Mouse (Mus musculus) neutrophil, adult 65 days (primary cell): ENCODE measurements around the gene Hectd3. TPM values are rescaled to one million over a fixed set of nuclear protein-coding genes. Genes with fewer than 3 reads are reported as not detected.

Source experiments
- total RNA-seq: library from RNA; stranded (reverse); gene quantifications from 2 replicates; pipeline ENCODE4 v1.2.4, GENCODE M21; 2023

Gene Hectd3
- total RNA-seq: 28.2 and 42.0 TPM in 2 replicates

DNA sequence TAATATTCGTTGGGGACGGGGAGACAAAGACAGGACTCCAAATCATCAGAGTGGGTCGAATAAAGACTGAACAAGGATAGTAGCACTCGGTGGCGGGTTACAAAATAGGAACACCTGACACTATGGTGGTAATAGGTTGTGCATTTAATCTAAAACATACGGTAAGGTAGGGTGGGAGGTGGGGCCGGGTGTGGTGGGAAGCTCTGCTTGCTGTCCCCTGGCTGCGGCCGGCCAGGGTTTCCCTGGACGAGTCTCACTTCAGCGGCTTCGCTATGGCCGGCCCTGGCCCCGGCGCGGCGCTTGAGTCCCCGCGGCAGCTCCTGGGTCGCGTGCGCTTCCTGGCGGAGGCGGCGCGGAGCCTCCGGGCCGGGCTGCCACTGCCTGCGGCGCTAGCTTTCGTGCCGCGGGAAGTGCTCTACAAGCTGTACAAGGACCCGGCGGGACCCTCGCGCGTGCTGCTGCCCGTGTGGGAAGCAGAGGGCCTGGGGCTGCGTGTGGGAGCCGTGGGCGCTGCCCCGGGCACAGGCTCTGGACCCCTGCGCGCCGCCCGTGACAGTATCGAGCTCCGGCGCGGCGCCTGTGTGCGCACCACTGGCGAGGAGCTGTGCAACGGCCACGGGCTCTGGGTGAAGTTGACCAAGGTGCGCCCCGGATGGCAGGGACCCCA, at the start of gene Hectd3:
TSS of gene Hectd3 (plus strand) at position 187 of the 667 bp plus-strand sequence.

DNA sequence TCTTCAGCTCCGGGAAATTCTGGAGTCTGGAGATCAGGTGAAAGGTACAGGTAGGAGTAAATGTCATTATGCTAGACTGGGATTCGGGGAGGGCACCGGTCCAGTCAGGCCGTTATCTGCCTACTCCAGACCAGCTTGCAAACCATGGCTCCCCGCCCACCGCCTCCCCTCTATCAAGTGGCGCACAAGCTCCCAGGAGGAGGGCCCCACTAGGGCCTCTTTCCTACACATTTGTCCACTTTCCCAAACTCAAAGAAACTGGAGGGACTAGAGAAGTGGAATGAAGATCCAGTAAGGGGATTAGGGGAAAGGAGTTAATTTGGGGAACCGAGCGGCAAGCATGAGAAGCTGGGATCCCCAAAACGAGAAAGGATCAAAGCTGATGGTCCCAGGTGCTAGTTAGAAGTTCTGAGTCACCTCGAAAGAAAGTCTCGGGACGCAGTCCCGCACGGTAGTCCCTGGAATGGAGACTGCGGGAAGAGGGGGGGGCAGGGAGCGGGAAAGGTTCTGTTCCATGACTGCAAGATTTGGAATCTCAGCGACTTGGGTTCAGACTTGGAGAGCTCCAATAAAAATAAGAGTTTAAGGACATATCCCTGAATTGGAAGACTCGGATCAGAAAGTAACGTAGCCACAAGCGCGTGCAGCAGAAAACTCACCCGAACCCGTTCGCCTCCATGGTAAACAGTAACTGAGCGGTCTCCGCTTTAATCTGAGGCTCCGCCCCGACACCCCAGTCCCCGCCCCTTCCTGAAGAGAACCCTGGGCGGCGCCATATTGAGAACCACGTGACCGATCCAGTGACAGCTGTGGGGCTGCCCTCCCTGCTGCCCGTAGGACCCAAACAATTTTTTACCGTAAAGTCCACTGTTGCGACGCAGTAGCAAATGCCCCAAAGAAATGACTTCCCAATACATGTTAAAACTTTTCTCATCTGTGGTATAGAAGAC, 1.2 kb upstream of the Hectd3 start, which contains the start of gene Urod:
TSS of gene Urod (minus strand) at position 742 of the 950 bp plus-strand sequence.

DNA sequence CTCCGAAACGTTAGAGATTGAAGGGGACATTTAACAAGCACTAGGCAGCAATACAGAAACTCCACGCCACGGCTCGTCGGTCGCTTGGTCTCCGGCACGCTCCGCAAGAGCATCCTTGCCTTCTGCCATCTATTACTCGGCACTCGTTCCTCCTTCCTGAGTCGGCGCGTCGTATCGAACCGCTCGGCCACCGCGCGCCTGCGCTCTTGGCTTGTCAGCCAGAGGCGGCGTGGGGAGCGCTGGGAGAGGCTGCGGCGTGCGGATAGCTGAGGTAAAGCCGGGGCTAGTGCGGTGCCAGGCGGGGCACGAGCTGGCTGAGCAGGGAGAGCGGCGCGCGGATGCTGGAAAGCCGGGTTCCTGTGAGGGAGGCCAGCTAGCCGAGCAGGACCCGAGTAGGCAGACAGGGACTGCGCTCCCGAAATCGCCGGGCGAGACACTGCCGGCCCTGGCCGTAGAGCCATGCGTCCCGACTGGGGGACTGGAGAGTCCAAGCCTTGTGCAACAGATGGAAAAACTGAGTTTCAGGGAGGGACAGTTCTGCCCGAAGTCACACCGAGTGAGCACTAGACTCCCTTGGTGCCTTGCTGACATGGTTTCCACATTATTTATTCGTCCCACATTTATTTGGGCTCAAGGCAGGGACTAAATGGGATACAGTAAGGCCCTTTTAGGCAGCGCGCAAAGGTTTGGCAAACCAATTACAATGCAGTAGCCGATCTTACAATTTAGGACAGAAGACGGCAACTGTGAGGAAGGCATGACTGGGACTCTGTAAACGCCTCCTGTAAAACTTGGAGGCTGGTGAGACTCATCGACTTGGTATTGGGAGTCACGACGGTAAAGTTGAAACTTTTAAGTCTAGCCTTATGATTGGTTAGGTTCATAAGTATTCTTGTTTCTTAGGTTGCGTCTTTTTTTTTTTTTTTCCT, 24.4 kb downstream of the Hectd3 start, which contains the start of gene Eif2b3:
TSS of gene Eif2b3 (plus strand) at position 197 of the 929 bp plus-strand sequence.

Other genes starting within 250 kb of the Hectd3 start
- gene Toe1, start 187.7 kb upstream of the Hectd3 start, total RNA-seq: 11.6 and 16.3 TPM in 2 replicates
- 4.5 and 8.2 TPM in 2 replicates for gene Mutyh, start 187.6 kb upstream of the Hectd3 start, total RNA-seq
- not detected in 2 replicates for gene Hpdl, start 173.6 kb upstream of the Hectd3 start, total RNA-seq
- gene Zswim5, start 117.9 kb upstream of the Hectd3 start, total RNA-seq: not detected in 2 replicates
- 30.5 and 44.3 TPM in 2 replicates for gene Urod, start 904 bp upstream of the Hectd3 start, total RNA-seq
- gene Eif2b3, start 24.1 kb downstream of the Hectd3 start, total RNA-seq: 2.9 and 3.8 TPM in 2 replicates
- gene Ptch2, start 100.8 kb downstream of the Hectd3 start, total RNA-seq: 2.7 and 6.0 TPM in 2 replicates
- gene Btbd19, start 130.4 kb downstream of the Hectd3 start, total RNA-seq: 31.9 and 50.6 TPM in 2 replicates
- gene Tctex1d4, start 131.5 kb downstream of the Hectd3 start, total RNA-seq: 0.69 and 1.1 TPM in 2 replicates
- 385 and 528 TPM in 2 replicates for gene Plk3, start 138.6 kb downstream of the Hectd3 start, total RNA-seq
- gene Rps8, start 160.9 kb downstream of the Hectd3 start, total RNA-seq: 525 and 591 TPM in 2 replicates
- 15.8 and 17.1 TPM in 2 replicates for gene Kif2c, start 187.3 kb downstream of the Hectd3 start, total RNA-seq